Mouse (Mus musculus) midbrain, postnatal 0 days (tissue): ENCODE data around the gene Kdm6b. TPM values are rescaled to one million over a fixed set of nuclear protein-coding genes. Genes with fewer than 3 reads are reported as not detected.
"Not testable (repeated sequence)": the region's sequence is repeated elsewhere in the genome, so short reads cannot be mapped to it uniquely, and the experiment has no call there.

Source experiments
- ATAC-seq: fragments of 200-750 bp; cut with Nextera tagmentation; 2 replicates; pipeline ENCODE4 v1.8.0; 2017; ENCODE audit warnings: moderate number of reproducible peaks, mild to moderate bottlenecking, moderate TSS enrichment, moderate library complexity; ENCODE audit not compliant: low FRiP score
- DNase-seq: peaks from one replicate; pipeline ENCODE4 v3.0.0-alpha.2; 2015; ENCODE audit warnings: low spot score
- H3K27ac ChIP-seq: fragments of 300-500 bp; sonication (generic); 2 replicates; pipeline ENCODE4 v1.5.1; 2014; ENCODE audit warnings: low read depth, mild to moderate bottlenecking, low read length, mixed read lengths
- H3K27me3 ChIP-seq: fragments of 300-500 bp; sonication (generic); 2 replicates; pipeline ENCODE4 v1.6.1; 2014; ENCODE audit warnings: low read length, control low read depth, mixed read lengths; ENCODE audit not compliant: insufficient read depth
- H3K36me3 ChIP-seq: fragments of 300-500 bp; sonication (generic); 2 replicates; pipeline ENCODE4 v1.6.1; 2014; ENCODE audit warnings: low read length, control low read depth, mixed read lengths; ENCODE audit not compliant: insufficient read depth
- H3K4me1 ChIP-seq: fragments of 300-500 bp; sonication (generic); 2 replicates; pipeline ENCODE4 v1.6.1; 2014; ENCODE audit warnings: mild to moderate bottlenecking, control low read depth, antibody characterized with exemption, low read length, mixed read lengths; ENCODE audit not compliant: insufficient read depth
- H3K4me2 ChIP-seq: fragments of 300-500 bp; sonication (generic); 2 replicates; pipeline ENCODE4 v1.6.1; 2014; ENCODE audit warnings: low read depth, mild to moderate bottlenecking, low read length, mixed read lengths; ENCODE audit not compliant: poor library complexity, severe bottlenecking
- H3K4me3 ChIP-seq: fragments of 300-500 bp; sonication (generic); 2 replicates; pipeline ENCODE4 v1.5.1; 2014; ENCODE audit warnings: low read depth, mild to moderate bottlenecking, low read length, moderate library complexity
- H3K9ac ChIP-seq: fragments of 300-500 bp; sonication (generic); replicated peaks from 2 replicates; pipeline ENCODE4 v1.6.1; 2014; ENCODE audit warnings: mild to moderate bottlenecking, low read length, moderate library complexity, mixed read lengths; ENCODE audit not compliant: poor library complexity, severe bottlenecking
- H3K9me3 ChIP-seq: fragments of 300-500 bp; sonication (generic); 2 replicates; pipeline ENCODE4 v1.6.1; 2016; ENCODE audit warnings: low read length, control low read depth
- CTCF ChIP-seq: IDR thresholded peaks from 2 replicates; pipeline ENCODE4 v1.5.1; 2016; ENCODE audit warnings: antibody characterized with exemption, mild to moderate bottlenecking
- WGBS: fragments of 180-500 bp; shearing (Covaris S2); extraction: QIAGEN DNeasy Blood & Tissue Kit; methylation state at CpG from one replicate; pipeline ENCODE4 v1.1.7; 2014; 5-methylcytosine and 5-hydroxymethylcytosine counted together
- polyA plus RNA-seq: library from polyadenylated mRNA; unstranded; fragments of >200 nt; fragmentation: Nextera tagmentation; extraction: Ambion mirVana; gene quantifications from 2 replicates; pipeline ENCODE4 v1.2.1, GENCODE M21; 2015
- total RNA-seq: library from RNA; depleted of rRNA; stranded (reverse); fragments of >200 nt; gene quantifications from 2 replicates; pipeline ENCODE4 v1.2.3, GENCODE M21; 2014

The Kdm6b gene
- total and polyA plus RNA-seq, 2 experiments from 2014 or later = 14.5 to 22.7 TPM

- Histone ChIP-seq H3K4me1 (no peaks in the 10 kb centered on the region), H3K9me3 (no peaks in the 10 kb centered on the region), H3K36me3 (peaks cover 26% of the 10 kb centered on the region), H3K9ac (peak overlapping the region; percentile 24; the same call in 1 of the 2 replicates), H3K4me3 (no peak overlapping the region), H3K27me3 (no peaks in the 10 kb centered on the region), H3K27ac (peak overlapping the region; percentile 32; the same call in 1 of the 2 replicates), H3K4me2 (0 out of 2 replicates have a peak overlapping the region, but pooled peaks have one; percentile 15)
- DNase-seq = no peak
- WGBS = 15% methylated on average over 24 of the region's 24 CpGs
- TF ChIP-seq CTCF = peak; percentile 23
- ATAC-seq = no peak
Observed at GRCm38 (mm10) chr11:69397581-69398057, 15.9 kb downstream of the Kdm6b start.

GRCm38 (mm10) chr11:69396772-69397171 lies 16.7 kb downstream of the Kdm6b start:
- TF ChIP-seq CTCF = no peak
- 28% methylated on average over 11 of the region's 11 CpGs for WGBS
- no peak for ATAC-seq
- Histone ChIP-seq H3K27ac (peak overlapping the region; percentile 34; the same call in 1 of the 2 replicates), H3K9me3 (no peaks in the 10 kb centered on the region), H3K36me3 (peaks cover 21% of the 10 kb centered on the region), H3K27me3 (no peaks in the 10 kb centered on the region), H3K4me1 (no peaks in the 10 kb centered on the region), H3K4me3 (peak overlapping the region; percentile 65; the same call in 1 of the 2 replicates), H3K4me2 (peak overlapping the region; percentile 82), H3K9ac (peak overlapping the region; percentile 88)
- no peak for DNase-seq

- Histone ChIP-seq H3K36me3 (peaks cover 16% of the 10 kb centered on the region), H3K27ac (peak overlapping the region; percentile 98), H3K9me3 (no peaks in the 10 kb centered on the region), H3K4me3 (peak overlapping the region; percentile 65), H3K4me2 (peak overlapping the region; percentile 82), H3K9ac (peak overlapping the region; percentile 88), H3K4me1 (no peaks in the 10 kb centered on the region), H3K27me3 (no peaks in the 10 kb centered on the region)
- ATAC-seq (peak; percentile 90), DNase-seq (peak; percentile 100)
- peak; percentile 7; the same call in 1 of the 2 replicates for TF ChIP-seq CTCF
- under 1% methylated on average over 48 of the region's 48 CpGs for WGBS
Observed at GRCm38 (mm10) chr11:69395634-69396373, 17.7 kb downstream of the Kdm6b start.

DNA sequence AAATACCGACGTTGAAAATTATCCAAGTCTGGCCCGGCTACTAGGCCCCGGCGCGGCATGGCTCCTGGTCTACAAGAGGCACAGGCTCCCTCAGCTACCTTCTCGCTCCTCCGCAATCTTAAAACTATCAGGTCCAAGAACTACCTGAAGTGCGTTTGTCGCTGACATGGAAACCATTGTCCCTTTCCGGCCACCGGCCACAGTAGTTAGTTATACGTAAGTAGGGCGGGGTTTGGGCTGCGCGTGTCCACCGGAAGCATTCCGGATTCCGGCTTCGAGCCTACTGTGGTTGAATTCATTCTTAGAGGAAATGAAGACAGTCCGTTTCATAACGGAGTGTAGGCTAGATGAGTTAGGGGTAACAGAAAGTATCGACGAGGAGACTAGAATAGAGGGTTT lies 18.2 kb downstream of the Kdm6b start, which contains the start of the genes Naa38 and Cyb5d1:
Gene Naa38, plus strand, starts transcription at position 253 of the 399 bp plus-strand sequence.
Gene Cyb5d1, minus strand, starts transcription at position 397 of the 399 bp plus-strand sequence.
- not testable (repeated sequence) for H3K9me3 ChIP-seq, H3K27me3 ChIP-seq, H3K4me1 ChIP-seq
- H3K4me2 ChIP-seq = peak within 1 kb of the TSS; percentile 82
- DNase-seq = peak; percentile 94
- H3K27ac ChIP-seq = peak within 1 kb of the TSS; percentile 98
- ATAC-seq = peak; percentile 80
- peak within 1 kb of the TSS; percentile 65 for H3K4me3 ChIP-seq
- whole genome bisulfite sequencing = 1% methylated on average over 20 of the region's 24 CpGs
- H3K36me3 ChIP-seq = peaks cover 14% of the 10 kb centered on the region
- H3K9ac ChIP-seq = peak within 1 kb of the TSS; percentile 88

- H3K4me2 ChIP-seq = peak overlapping the region; percentile 68
- H3K4me3 ChIP-seq = peak overlapping the region; percentile 65
- H3K9me3 ChIP-seq, H3K36me3 ChIP-seq, ATAC-seq, DNase-seq, H3K27me3 ChIP-seq, H3K4me1 ChIP-seq: not testable (repeated sequence)
- peak overlapping the region; percentile 98; the same call in 1 of the 2 replicates for H3K27ac ChIP-seq
- WGBS = 2% methylated on average over 31 of the region's 31 CpGs
- H3K9ac ChIP-seq = peak overlapping the region; percentile 88
Observed at GRCm38 (mm10) chr11:69394591-69395167, 18.8 kb downstream of the Kdm6b start.
